Mouse (Mus musculus) cerebellum, adult 9-10 months (tissue): ENCODE data around the gene Gnptg.
A peak's percentile ranks its signal among the peaks of the same experiment; 100 is the strongest.
"Not testable (repeated sequence)": the region's sequence is repeated elsewhere in the genome, so short reads cannot be mapped to it uniquely, and the experiment has no call there.

Source experiments
- DNase-seq: peaks from one replicate; pipeline ENCODE4 v3.0.0; 2022

The Gnptg gene

DNA sequence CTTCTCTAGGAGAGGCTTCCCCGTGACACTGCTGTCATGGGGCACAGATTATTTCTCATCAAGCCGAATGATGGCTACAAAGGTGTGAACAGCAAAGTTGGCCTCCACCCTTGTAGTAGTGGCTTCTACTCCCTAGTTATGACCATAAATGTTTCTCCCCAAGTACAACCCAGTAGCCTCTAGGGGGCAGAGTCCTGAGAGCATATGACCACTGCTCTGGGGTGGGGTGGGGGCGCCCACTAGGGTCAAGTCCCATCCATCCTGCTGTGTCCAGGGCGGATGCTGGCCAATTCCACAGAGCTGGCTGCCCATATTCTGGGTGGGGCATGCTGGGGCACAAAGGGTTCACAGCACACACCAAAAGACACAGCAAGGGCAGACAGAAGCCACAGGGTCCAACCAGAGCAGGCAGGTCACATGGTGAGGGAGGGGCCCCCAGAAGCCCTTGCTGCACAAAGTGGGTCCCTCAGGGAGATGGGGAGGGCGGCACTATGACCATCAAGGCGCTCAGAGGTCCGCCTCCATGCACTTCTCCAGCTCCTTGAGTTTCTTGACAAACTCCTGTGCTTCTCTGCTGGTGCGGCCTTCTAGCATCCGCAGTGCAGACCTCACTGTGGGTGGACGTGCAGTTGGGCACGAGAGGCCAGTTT lies 3.3 kb upstream of the Gnptg start:
- no peak for DNase-seq

DNA sequence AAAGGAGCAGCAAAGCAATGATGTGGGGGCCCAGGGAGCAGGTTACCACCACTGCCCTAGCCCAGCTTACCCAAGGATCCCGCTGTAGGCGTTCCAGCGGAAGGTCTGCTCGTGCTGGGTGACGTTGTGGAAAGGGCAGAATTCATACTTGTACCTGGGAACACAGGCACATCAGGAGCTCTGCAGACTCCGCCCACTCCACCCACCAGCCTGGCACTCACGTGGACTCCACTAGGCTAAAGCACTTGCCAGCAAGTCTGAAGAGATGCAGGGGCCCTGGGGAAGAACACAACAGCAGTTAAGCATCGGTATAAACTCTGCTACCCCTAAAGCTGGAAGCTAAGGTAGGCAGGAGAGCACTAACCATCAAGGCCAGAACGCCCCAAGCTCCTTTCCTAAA lies 4.3 kb downstream of the Gnptg start:
- DNase-seq = peak; percentile 11

DNA sequence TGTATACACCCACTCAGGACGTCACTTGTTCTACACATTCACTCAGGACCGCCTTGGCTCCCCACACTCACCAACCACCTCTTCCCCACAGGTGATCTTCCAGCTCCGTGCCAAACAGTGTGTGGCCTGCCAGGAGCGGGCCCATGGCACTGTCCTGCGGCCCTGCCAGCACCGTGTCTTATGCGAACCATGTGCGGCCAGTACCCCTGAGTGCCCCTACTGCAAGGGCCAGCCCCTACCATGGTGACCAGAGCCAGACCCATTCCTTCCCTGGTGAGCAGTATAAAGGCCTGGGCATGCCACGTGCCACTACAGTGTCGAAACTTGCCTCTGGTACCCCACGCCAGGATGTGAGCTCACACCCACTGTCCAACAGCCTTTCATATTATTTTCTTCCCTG lies 8.3 kb downstream of the Gnptg start:
- not testable (repeated sequence) for DNase-seq

DNA sequence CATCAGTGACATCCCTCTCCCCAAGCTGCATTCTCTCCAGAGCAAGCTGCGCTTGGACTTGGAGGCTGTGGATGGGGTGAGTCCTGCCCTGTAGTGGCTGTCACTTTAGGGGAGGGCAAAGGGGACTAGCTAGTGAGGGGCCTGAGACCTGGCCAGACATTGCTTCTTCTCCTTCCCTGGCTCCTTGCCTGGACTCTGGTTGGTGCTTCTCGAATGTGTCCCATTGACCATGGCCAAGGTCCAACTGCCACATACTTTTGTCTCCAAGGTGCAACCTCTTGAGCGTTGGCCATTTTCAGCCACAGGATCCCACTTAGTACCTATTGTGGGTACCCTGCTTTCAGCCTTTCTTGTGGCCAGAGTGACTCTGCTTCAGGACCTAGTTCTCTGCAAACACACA lies 9.2 kb downstream of the Gnptg start:
- peak; percentile 43 for DNase-seq

DNA sequence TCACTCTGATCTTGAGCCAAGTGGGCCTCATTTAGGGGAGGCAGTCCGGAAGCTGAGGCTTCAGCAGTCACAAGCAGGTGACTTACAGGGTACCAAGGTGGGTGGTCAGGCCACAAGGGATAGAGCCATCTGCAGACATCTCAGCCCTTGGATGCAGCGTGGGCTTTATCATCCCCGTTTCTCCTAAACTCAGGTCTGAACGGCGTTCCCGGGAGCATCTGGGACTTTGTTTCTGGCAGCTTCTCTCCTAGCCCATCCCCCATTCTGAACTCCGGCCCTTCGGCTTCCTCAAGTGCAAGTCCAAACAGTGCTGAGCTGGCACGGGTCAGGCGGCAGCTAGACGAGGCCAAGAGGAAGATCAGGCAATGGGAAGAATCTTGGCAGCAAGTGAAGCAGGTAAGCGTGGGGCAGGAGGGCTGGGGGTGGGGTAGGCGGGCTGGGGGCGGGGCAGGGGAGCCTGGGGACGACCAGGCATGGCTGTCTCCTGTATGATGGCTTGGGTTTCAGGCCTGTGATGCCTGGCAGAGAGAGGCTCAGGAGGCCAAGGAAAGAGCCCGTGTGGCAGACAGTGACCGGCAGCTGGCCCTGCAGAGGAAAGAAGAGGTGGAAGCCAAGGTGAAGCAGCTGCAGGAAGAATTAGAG lies 9.8 kb downstream of the Gnptg start:
- not testable (repeated sequence) for DNase-seq

DNA sequence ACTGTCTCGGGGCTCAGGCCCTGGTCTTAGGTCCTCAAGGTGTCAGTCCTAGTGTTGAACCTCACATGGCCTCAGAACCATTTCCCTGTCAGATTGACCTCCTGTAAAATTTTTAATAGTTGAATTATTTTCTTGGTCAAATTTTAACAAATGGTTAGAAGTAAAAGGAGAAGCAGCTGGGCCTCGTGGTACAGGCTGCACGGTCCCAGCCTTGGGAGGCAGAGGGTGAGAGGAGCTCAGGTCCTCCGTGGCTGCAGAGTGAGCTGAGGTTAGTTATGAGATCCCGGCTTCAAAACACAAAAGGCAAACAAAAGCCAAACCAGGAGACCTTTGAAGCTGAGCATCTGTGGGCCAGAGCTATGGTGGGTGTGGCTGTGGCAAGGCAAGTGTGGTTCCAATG lies 11.9 kb downstream of the Gnptg start:
- DNase-seq = no peak

DNA sequence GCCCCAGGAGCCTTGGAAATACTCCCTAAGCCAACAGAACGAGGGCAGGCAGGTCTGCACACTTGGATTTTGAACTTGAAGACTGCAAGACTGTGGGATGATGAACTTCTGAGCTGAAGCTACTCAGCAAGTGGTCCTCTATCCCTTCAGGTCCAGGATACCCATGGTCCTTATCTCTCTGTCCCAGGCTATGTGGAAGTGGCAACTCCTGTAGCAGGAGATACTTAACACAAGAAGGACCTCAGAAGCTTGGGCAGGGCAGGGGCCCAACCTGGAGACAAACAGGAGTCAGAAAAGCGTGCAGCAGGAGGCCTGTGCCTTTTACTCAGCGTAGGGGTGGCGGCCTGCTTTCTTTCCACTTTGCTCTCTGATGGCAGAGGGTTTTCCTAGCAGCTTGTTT lies 14.3 kb downstream of the Gnptg start:
- no peak for DNase-seq

DNA sequence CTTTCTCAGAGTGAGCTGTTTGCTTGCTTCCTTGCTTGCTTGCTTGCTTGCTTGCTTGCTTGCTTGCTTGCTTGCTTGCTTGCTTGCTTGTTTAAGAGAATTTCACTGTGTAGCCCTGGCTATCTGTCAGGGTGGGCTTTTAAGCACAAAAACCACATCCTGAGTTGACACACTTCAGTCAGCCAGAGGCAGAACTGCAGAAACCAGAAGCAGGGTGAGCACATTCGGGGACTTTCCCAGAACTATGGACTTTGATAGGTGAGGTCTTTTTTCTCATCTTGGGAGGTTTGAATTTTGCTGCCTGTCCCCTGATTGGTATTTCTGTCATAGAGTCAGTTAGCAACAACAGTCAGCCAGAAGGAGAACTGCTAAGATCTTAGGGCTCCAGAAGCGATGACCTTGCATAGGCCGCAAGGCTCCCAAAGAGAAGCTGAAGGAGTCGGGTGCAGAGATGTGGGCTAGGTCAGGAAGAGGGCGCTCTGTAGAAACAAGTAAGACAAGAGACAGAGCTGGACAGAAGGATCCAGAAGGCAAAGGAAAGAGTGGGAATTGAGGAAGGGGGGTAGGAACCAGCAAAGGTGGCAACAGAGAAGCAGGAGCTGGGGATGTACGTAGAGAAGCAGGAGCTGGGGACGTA lies 15.2 kb downstream of the Gnptg start:
- no peak for DNase-seq

DNA sequence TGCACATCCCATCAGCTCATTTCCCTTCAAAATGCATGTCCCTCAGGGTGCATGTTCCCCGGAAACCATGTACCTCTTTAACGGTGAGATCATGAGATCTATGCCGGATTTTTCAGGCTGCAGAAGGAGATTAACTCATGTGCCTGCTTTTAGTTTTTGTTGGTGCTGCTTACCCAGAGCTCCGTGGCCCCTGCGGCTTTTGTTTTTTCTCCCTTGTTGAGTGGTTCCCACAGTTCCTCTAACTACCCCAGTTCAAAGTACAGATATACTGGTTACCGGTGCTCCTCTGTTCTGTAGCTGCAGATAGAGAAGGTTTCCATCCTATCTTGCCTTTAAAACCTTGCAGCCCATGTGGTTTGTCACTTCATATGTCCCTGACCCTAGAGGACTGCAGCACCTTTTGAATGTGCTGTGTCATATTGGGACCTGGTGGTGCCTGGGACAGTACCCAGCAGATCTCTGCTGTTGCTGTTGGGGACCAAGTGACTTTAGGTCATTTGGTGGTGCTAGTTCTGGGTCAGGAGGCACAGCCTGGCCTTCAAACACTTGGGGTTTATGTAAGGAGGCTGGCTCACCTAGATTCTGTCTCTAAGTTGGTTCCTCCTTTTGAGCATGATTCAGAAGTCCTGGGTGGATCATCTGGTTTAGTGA lies 16.8 kb downstream of the Gnptg start:
- DNase-seq = peak; percentile 57

DNA sequence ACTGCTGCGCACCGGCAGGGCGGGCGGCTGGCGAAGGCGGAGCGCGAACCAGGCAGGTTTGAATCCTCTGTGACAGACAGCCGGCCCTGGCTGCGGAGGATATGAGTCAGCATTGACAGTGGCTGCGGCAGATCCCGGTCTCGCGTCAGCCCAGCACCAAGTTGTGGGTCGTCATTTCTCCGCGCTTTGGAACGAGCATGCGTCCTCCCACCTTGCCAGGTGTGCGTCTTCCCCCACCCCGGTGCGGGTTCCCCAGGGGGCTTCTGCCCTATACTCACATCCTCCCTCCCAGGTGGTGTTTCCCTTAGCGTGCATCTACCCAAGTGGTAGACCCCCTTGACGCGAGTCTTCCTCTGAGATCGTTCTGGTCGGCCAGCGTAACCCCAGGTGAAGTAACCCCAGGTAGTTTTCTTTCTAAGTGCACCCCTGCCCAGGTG lies 17.4 kb downstream of the Gnptg start:
- peak; percentile 78 for DNase-seq

DNA sequence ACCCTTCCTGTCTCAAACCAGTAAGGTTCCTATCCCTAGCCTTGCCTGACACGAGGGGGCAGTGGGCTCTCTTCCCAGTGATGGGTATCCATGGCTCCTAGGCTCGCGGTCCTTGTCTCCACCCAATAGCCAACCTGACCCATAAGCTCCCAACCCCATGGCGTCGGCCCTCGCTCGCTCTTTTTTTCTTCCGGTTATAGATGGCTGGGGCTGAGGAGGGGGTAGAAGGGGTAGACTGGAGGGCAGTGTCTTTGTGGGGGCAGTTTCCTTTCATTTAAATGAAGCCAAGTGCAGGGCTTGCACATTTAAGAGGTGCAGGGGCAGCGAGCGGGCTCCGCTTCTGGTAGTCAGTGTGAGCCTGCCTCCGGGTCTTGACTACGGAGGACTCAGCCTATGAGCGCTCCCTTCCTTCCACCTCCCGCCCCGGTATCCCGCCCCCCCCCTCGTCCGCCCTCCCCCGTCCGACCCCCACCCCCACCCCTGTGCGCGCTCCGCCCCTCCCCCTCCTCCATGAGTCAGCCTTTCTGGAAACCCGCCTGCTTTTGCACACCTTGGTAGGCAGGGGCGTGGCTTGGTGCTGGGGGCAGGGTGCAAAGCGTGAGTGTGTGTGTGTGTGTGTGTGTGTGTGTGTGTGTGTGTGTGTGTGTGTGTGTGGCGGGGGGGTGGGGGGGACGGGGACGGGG lies 18.0 kb downstream of the Gnptg start:
- DNase-seq = peak; percentile 83

DNA sequence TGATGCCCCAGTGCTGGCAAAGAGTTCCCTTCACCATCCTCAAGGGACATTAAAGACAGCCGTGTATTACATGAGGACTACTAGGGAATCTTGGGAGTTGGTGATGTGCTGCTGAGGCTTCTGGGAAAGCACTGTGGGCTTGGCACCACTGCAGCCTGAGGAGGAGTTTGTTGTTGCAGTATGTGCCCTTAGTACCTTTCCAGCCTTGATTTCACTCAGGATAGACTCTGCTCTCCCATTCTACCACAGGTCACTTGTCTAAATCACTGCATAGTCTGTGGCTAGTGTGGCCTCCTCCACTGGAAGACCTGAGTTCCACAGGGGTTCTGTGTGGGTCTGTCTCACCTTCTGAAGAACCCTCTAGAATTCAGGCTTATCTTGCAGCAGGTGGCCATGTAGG lies 19.2 kb downstream of the Gnptg start:
- no peak for DNase-seq

DNA sequence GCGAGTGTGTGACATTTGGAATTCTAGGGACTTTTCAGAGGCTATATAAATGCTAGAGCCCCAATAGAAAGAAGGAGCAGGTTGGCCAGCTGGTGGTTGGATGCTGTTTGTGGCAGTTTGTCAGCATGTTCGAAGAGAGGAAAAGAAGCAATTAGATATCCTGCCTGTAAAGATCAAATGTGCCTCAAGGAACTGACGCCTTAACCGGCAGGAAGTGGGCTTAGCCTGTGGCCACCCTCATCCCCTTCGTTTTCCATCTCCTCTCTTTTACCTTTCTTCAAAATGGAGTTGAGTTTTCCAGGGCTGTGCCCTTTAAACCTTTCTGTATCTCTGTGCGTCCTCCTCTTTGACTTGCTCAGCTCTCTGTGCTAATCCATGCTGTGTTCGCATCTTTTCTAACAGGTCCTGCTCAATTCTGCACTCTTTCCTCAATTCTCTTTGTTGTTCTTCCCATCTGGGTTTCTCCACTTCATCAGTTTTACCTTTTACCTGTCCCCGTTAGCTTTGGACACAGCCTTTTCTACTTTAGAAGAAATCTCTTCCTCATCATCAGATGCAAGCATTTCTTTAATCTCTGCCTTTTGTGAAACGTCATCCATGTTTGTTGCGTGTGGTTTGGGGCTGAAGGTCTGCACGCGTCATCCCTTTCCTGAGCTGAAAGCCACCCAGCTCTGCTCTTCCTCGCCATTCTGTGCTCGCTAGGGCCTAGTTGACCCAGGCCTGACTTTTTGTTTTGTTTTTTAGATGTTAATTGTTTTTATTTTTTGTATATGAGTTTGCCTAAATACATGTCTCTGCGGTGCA lies 20.2 kb downstream of the Gnptg start:
- DNase-seq = no peak

DNA sequence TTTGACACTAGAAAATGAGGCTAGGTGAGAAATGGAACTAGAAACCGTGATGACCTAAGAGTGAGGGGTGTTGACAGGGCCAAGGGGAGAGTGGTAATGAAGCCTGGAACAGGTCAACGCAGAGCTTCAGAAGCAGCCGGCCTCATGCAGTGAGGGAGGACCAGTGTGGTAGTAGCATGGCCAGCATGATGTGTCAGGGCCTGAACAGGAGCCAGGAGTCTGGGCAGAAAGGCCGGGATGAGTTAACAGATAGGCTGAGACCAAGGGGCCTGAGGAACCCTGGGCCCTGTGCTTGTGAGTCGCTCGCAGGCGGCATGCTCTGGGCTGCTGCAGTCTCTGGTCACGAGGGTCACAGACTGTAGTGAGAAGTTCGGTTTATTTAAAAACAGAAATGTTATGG lies 21.0 kb downstream of the Gnptg start:
- DNase-seq = no peak

DNA sequence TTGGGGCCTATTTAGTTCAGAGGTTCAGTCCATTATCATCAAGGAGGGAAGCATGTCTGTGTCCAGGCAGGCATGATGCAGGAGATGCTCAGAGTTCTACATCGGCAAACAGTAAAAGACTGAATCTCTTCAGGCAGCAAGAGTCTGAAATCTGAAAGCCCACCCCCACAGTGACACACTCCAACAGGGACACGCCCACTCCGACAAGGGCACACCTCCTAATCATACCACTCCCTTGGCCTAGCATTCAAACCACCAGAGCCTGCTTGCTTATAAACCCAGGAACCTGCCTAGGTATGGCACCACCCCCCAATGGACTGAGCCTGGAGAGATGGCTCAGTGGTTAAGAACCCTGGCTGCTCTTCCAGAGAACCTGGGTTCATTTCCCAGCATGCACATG lies 24.5 kb downstream of the Gnptg start:
- no peak for DNase-seq

DNA sequence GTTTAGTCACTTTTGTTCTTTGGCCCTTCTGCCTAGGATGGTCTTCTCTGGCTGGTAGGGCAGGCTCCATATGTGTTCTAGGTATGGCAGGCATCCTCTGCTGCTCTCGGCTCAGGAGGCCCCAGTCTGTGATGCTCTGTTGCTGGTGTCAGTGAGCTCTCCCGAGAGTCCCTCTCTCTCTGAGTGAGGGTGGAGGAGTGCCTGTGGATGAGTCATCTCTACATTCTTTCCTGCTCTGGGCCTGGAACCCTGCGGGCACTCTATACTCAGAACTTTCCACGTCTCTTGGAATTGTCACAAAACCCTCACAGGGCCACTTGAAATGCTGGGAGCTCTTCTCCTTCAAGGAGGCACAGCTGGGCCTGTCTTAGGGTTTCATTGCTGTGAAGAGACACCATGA lies 28.2 kb downstream of the Gnptg start:
- DNase-seq = no peak

DNA sequence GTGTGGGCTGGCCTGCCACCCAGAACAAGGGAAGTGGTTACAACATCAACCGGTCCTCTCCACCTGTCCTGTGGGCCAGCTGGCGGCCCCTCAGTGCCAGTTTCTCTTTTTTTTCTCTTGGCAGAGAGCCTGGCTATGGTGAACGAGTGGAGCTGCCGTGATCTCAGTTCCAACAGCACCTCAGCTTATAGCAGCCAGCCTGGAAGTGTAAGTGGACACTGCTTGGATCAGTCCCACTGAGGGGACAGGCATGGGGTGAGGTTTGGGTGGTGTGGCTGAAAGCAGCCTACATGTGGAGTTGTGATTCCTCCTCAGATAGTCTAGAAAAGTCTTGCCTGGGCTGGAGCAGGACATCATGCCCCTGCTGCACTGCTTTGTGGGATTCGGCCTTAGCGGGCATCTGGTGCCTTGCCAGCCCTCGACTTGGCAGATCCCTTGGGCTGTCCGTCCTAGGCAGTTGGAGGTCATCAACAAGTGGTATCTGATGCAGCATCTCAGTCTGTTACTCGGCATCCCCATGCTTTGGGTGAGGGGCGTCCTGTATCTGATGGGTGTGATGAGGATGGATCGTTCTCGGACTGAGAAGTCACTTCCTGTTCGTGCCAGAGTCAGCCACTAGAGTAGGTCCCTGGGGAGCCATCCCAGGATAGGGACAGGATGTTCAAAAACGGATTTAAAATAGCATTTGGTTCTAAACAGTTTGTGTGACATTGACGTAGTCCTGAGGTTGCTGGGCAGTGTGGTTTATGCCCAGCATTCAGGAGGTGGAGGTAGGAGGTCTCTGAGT lies 29.1 kb downstream of the Gnptg start:
- DNase-seq = peak; percentile 92

DNA sequence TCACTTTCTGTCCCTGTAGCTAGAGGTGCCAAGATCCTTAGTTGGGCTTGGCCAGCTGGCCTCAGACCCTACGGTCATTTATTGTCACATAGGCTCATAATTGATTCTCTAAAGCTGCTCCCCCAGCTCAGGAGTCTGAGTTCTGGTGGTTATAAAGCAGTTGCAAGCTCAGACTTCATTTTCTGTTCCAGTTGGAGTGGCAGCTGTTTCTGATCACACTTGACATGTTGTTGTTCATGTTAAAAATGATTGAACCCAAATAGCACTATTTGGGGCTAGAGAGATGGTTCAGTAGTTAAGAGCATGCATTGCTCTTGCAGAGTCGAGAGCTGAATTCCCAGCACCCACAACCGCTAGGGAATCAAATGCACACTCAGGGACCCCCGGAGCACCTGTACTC lies 29.9 kb downstream of the Gnptg start:
- DNase-seq = no peak

DNA sequence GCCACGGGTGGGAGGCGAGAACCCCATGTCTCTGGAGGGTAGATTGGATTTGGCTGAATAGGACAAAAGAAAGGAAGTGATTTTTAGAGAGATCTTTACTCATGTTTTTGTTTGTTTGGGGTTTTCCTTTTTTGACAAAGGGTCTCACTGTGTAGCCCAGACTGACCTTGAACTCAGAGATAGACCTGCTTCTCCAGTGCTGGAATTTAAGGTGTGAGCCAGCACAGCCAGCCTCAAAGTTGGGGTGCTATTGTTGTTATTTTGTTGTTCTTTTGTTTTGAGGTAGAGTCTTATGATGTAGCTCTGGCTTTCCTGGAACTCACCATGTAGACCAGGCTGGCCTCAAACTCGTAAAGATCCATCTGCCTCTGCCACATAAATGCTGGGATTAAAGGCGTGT lies 37.5 kb downstream of the Gnptg start:
- DNase-seq = no peak

DNA sequence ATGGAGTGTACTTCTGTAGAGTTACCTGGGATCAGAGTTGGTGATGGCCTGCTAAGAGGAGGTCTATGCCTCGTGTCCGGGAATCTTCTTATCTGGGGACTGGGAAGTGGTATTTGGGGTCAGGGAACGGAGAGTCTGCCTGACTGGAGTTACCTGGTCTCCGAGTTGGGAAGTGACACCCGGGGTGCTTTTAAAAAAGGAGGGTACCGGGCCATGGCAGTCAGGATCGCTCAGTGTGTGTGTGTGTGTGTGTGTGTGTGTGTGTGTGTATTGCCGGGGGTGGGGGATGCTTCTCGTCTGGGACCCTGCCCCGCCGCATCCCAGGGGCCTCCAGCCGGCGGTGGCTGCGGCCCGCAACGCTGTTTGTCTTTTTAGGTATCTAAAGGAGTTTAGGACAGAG lies 50.8 kb downstream of the Gnptg start:
- no peak for DNase-seq

DNA sequence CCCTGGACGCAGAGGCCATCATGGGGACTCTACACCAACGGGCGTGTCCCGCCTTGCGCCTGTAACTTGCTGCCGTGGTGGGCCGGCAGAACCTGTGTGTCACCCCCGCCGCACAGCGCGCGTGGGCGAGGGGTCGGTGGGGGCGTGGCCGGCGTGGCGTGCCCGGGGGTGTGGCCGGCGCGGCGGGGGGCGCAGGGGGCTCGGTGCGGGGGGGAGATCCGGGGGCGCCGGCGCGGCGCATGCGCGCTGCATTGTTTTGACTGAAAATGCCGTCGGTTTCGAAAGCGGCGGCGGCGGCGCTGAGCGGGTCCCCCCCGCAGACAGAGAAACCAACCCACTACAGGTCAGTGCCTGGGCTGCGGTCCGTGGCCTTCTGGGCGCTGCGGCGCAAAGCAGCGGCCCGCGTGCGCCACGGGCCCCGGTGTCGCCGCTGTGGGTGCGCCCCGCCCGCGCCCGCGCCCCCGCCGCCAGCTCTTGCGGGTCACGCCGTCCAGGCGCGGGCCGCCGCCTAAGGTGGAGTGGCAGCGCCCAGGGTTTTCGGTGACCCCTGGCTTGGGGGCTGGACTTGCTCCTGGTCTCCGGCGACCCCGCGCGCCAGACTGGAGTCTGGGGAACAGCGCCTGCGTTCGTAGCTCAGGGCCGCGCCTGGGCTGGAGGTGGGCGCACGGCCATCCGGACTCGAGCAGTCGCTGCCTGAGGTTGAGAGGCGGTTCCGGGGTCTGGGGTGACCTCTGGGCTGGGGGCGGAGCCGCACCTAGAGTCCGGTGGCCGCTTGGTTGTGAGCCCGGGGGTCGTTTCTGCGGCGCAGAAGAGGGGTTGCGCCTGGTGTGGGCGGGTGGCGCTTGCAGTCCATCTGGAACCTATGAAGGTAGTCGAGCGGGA lies 51.5 kb downstream of the Gnptg start, which contains the start of gene Unkl:
Gene Unkl, plus strand, starts transcription at position 248 of the 882 bp plus-strand sequence.
- peak; percentile 53 for DNase-seq
